Mouse (Mus musculus) thymus, postnatal 25 days (tissue): ENCODE measurements at regions not wholly inside any gene's neighbourhood (a gene's known extent, or its start where the extent isn't known, plus 50 kb on each side); places are given as distances from the start of the nearest gene placed in this dataset.

Source experiments
- DNase-seq: peaks from one replicate; pipeline ENCODE4 v3.0.0; 2022

DNA sequence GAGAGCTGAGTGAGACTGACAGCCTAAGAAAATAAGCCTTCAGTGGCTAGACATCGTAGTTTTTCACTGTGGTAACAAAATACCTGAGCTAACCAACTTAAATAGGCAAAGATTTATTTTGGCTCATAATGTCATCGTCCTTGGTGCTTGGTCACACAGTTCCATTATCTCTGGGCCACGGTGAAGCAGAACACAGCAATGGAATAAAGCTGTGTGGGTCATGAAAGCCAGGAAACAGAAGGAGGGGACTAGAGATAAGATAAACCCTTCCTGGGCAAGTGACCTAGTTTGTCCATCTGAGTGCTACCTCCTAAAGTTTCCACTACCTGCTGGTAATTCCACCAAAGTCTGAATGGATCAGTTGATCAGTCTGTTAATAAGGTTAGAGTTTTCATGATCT lies 134.8 kb upstream of the Gm5129 start:
- no peak for DNase-seq

DNA sequence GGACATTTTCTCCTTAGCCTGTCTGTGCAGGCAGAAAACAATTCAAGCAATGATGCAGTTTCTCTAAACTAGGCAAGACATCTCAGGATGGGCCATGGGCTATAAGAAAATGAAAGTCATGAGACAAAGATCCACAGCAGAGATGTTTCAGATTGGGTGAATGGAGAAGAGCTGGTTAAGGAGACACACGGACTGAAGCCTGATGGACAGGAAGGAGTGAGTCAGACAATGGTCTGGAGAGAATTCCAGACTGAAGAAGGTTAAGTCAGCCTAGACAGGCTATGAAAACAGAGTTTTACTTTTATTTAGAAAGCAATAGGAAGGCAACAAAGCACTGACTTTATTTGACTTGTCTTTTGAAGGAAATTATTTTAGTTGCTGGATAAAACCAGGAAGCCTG lies 137.5 kb upstream of the Il6 start:
- DNase-seq: no peak

GRCm38 (mm10) chr5:29887267-29887841 lies 125.6 kb upstream of the Il6 start:
- DNase-seq: no peak

- no peak for DNase-seq
Measured at GRCm38 (mm10) chr5:29892344-29892743, 120.6 kb upstream of the Il6 start.

GRCm38 (mm10) chr5:29892861-29893260 lies 120.1 kb upstream of the Il6 start:
- no peak for DNase-seq

DNA sequence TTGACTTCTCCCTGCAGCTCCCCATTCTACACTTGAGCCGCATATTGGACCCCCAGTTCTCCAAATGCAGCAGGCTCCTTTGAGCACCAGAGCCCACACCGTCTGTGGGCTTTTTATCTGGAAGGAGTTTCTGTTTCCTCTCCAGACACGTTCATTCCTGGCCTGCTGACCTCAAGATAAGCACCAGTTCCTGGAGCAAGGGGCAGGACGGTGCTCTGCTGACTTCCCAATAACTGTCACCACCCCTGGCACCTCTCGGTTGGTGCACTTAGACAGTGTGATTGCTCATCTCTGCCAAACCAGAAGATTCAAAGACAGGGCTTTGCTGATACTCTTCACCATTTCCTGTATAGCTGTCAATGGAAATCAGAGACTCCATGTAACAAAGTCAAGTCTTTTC lies 119.1 kb upstream of the Il6 start:
- DNase-seq: no peak

- DNase-seq: no peak
Measured at GRCm38 (mm10) chr5:29894606-29895595, 118.0 kb upstream of the Il6 start.

DNA sequence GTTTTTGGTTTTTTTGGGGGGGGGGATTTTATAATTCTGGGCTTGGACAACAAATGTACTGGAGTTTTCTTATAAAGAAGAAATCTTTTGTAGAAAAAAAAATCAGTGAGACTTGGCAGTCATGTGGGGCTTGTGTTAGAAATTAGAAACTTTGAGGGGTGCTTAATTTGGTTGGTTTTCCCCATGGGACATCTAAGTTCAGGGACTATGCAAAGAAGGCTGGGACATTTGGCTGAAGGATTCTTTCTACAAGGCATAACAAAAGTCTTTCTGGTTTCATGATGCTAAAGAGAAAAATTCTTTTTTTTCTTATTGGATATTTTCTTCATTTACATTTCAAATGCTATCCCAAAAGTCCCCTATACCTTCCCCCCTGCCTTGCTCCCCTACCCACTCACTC lies 115.3 kb upstream of the Il6 start:
- no peak for DNase-seq

- peak; percentile 29 for DNase-seq
Measured at GRCm38 (mm10) chr5:29901716-29902115, 111.2 kb upstream of the Il6 start.

- no peak for DNase-seq
Measured at GRCm38 (mm10) chr5:29920295-29920694, 92.6 kb upstream of the Il6 start.

GRCm38 (mm10) chr5:29925527-29925926 lies 87.4 kb upstream of the Il6 start:
- no peak for DNase-seq

DNA sequence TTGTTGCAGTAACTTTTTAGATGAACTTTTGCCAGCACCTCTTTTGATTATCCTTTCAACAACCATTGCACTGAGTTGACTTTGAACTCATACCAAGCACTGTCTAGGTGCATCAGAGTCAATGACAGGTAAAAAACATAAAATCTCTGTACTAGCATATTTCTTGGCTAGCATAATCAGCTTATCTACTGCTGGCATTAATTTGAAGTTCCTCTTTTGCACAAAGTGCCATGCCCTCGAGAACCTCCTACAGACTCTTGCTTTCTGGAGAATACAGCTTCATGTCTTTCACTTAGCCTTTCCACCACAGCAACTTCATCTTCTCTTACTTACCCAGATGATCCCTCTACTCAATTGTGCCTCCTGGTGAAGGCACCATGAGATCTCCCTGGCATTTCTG lies 85.3 kb upstream of the Il6 start:
- no peak for DNase-seq

DNA sequence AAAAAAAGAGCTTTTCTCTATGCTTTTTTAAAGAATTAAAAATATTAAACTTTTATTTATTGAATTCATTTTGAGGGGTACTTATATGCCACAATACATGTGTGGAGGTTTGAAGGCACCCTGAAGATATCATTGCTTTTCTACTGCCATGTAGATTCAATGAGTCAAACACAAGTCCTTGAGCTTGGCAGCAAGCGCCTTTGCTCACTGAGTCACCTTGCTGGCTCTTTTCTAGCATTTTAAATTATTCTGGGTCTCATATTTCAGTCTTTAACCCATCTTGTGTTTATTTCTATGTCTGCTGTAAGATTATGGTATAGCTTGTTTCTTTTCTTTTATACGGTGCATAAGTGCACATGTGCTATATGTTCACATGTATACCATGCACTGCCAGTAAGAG lies 83.5 kb upstream of the Il6 start:
- DNase-seq: no peak

GRCm38 (mm10) chr5:29947225-29947624 lies 65.7 kb upstream of the Il6 start:
- DNase-seq: no peak

DNA sequence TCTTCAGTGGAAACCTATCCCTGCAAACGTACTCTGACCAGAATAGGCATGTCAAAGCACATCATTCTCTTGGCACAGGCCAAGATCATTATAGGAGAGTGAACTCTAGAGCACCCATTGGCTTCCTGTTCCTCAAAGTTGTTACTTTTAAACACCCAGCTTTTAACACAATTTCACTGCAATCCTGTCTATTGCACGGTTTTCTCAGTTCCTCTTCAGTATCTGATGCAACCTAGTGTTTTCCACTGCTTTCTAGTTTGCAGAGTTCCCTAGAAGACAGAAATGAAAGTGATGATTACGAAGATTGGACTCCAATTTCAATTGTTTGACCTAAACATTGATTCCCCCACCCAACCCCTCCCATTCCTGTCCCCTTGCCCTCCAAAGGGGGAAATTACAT lies 64.8 kb upstream of the Il6 start:
- no peak for DNase-seq

GRCm38 (mm10) chr5:29950456-29951170 lies 62.3 kb upstream of the Il6 start:
- DNase-seq: no peak

GRCm38 (mm10) chr5:29951381-29952350 lies 61.2 kb upstream of the Il6 start:
- no peak for DNase-seq
